Mouse (Mus musculus) T-helper 17 cell (primary cell): Measurements from ENCODE around the gene Taok1.

Experiments used
- in situ Hi-C, 2 experiments: fragments of 300-600 bp; cut with MboI, MseI; formaldehyde crosslinking; loops; 1 replicate in 1 of 2; 2 replicates in 1 of 2; pipeline ENCODE4 v1.15.1; 2025; ENCODE audit warnings: high pct_unique_total_duplicates in 2 of 2

Taok1 gene

GRCm38 (mm10) chr11:77511336-77511735 is 96.3 kb downstream of the Taok1 start:
- in situ Hi-C loops: no loop called here

GRCm38 (mm10) chr11:77508068-77509021 is 99.3 kb downstream of the Taok1 start:
- in situ Hi-C loops: no loop called here

- in situ Hi-C loops: no loop called here
These were observed 100.2 kb downstream of the Taok1 start for GRCm38 (mm10) chr11:77507426-77507825.

- in situ Hi-C loops: no loop called here
These were observed 100.7 kb downstream of the Taok1 start for GRCm38 (mm10) chr11:77506941-77507340.

- in situ Hi-C loops: no loop called here
These were observed 101.3 kb downstream of the Taok1 start for GRCm38 (mm10) chr11:77506273-77506672.

- in situ Hi-C loops: no loop called here
These were observed 102.2 kb downstream of the Taok1 start for GRCm38 (mm10) chr11:77505291-77505980.

GRCm38 (mm10) chr11:77504377-77504776 is 103.2 kb downstream of the Taok1 start:
- in situ Hi-C loops: no loop called here

- in situ Hi-C loops: no loop called here
These were observed 104.1 kb downstream of the Taok1 start for GRCm38 (mm10) chr11:77503511-77503910.

- in situ Hi-C loops: no loop called here
These were observed 105.1 kb downstream of the Taok1 start for GRCm38 (mm10) chr11:77502481-77502880.

GRCm38 (mm10) chr11:77501971-77502370 is 105.6 kb downstream of the Taok1 start:
- in situ Hi-C loops: no loop called here

GRCm38 (mm10) chr11:77501392-77501791 is 106.2 kb downstream of the Taok1 start:
- in situ Hi-C loops: no loop called here

- in situ Hi-C loops: no loop called here
These were observed 107.0 kb downstream of the Taok1 start for GRCm38 (mm10) chr11:77500361-77501325.

- in situ Hi-C loops: loop anchor here in 1 of 2 experiments (10.0 kb wide), 1 partner anchor 1035 kb away; the partner anchor contains the start of genes Ift20 and Tnfaip1
These were observed 108.3 kb downstream of the Taok1 start for GRCm38 (mm10) chr11:77499354-77499753.

- in situ Hi-C loops: loop anchor here in 1 of 2 experiments (10.0 kb wide), 1 partner anchor 1036 kb away; the partner anchor contains the start of genes Ift20 and Tnfaip1
These were observed 109.1 kb downstream of the Taok1 start for GRCm38 (mm10) chr11:77498261-77499139.

- in situ Hi-C loops: loop anchor here in 1 of 2 experiments (10.0 kb wide), 1 partner anchor 1037 kb away; the partner anchor contains the start of genes Ift20 and Tnfaip1
These were observed 109.8 kb downstream of the Taok1 start for GRCm38 (mm10) chr11:77497851-77498250.

- in situ Hi-C loops: loop anchor here in 1 of 2 experiments (10.0 kb wide), 1 partner anchor 1037 kb away; the partner anchor contains the start of genes Ift20 and Tnfaip1
These were observed 110.3 kb downstream of the Taok1 start for GRCm38 (mm10) chr11:77497341-77497756.

- in situ Hi-C loops: loop anchor here in 1 of 2 experiments (10.0 kb wide), 1 partner anchor 1039 kb away; the partner anchor contains the start of genes Ift20 and Tnfaip1
These were observed 112.1 kb downstream of the Taok1 start for GRCm38 (mm10) chr11:77495507-77495906.

- in situ Hi-C loops: loop anchor here in 1 of 2 experiments (5.0 to 10.0 kb wide), 2 partner anchors 113 to 1040 kb away; partner anchors contain the start of genes Ift20, Taok1 and Tnfaip1
These were observed 112.8 kb downstream of the Taok1 start for GRCm38 (mm10) chr11:77494782-77495181.

GRCm38 (mm10) chr11:77494344-77494676 is 113.3 kb downstream of the Taok1 start:
- in situ Hi-C loops: loop anchor here in 1 of 2 experiments (5.0 to 10.0 kb wide), 2 partner anchors 113 to 1040 kb away; partner anchors contain the start of genes Ift20, Taok1 and Tnfaip1
